8 mouse cellular contexts compared by ENCODE assay signal in the genomic region with DNA sequence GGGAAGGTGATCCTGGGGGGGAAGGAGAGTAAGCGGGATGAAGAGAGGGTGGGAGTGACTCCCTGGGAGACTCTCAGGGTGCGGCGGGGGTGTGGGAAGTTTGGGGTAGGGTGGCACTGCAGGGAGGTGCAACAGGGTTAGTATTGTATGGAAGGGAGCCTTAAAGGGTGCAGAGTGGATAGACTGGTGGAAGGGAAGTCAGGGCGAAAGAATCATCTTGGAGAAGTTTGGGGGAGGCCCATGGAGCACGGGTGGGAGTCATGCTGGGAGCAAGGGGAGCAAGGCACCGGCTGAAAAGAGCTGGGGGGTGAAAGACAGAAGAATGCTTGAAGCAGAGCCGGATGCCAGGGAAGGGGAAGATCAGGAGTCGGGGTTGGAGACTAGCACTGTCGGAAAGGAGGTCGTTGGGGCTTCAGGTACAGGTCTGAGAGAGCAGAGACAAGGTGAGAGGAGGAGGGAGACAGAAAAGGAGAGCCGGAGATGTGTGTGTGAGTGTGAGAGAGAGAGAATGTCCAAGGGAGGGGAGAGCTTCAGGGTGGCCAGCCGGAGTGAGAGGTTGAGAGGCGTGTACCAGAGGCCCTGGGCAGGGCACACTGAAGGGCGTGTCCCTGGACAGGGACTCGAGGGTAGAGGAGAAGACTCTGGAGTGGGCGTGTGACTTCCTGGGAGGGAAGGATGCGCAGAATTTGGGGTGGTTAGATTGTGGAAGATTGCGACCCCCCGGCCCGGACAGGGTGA. TPM values are rescaled to one million over a fixed set of nuclear protein-coding genes. Genes with fewer than 3 reads are reported as not detected.
A peak's percentile ranks its signal among the peaks of the same experiment; 100 is the strongest.
DNase-seq lines count a peak whose midpoint lies in the region; ATAC-seq and TF ChIP-seq lines count a peak whose summit lies in the region.

TSS of gene Cys1 (minus strand) at position 528 of the 738 bp plus-strand sequence.

- H3K4me1 ChIP-seq in ES-Bruce4 (ENCODE audit: control insufficient read depth, insufficient read depth, low read length) = no peaks in the 10 kb centered on the region
- H3K4me1 ChIP-seq in heart, embryonic 10.5 days = peaks cover 23% of the 10 kb centered on the region
- peaks cover 10% of the 10 kb centered on the region for H3K4me1 ChIP-seq in lung, embryonic 14.5 days (ENCODE audit: insufficient read depth)

- no peaks in the 10 kb centered on the region for H3K9me3 ChIP-seq in ES-Bruce4 (replicated peaks; ENCODE audit: control insufficient read depth, insufficient read depth, low read length, poor library complexity, severe bottlenecking)
- no peaks in the 10 kb centered on the region for H3K9me3 ChIP-seq in heart, embryonic 10.5 days
- H3K9me3 ChIP-seq in lung, embryonic 14.5 days (ENCODE audit: low read depth, low read length) = no peaks in the 10 kb centered on the region

- H3K9ac ChIP-seq in ES-Bruce4 (ENCODE audit: low read depth, poor library complexity, severe bottlenecking) = peak within 1 kb of the TSS; percentile 68
- H3K9ac ChIP-seq in lung, embryonic 14.5 days = peak within 1 kb of the TSS; percentile 65

- TF ChIP-seq CTCF in ES-Bruce4 (IDR thresholded peaks at IDR 0.05; ENCODE audit: low read depth, low read length) = no peak
- no peak for TF ChIP-seq CTCF in lung, embryonic 14.5 days (IDR thresholded peaks at IDR 0.05; ENCODE audit: low read depth)

- WGBS in heart, embryonic 10.5 days = 4% methylated on average over 20 of the region's 20 CpGs
- 5% methylated on average over 20 of the region's 20 CpGs for WGBS in lung, embryonic 14.5 days

- peak; percentile 71 for ATAC-seq in common myeloid progenitor, adult 5-6 weeks (replicated peaks; ENCODE audit: low read depth, poor library complexity, severe bottlenecking)
- peak; percentile 39 for ATAC-seq in lung, embryonic 14.5 days (ENCODE audit: insufficient read depth)
- ATAC-seq in cerebellum, adult (ENCODE audit: insufficient number of reproducible peaks, low FRiP score, low TSS enrichment) = no peak

- H3K36me3 ChIP-seq in ES-Bruce4 (ENCODE audit: control insufficient read depth, insufficient read depth, low read length, poor library complexity, severe bottlenecking) = no peaks in the 10 kb centered on the region
- no peaks in the 10 kb centered on the region for H3K36me3 ChIP-seq in heart, embryonic 10.5 days
- no peaks in the 10 kb centered on the region for H3K36me3 ChIP-seq in lung, embryonic 14.5 days (ENCODE audit: insufficient read depth)

- TF ChIP-seq POLR2A in ES-Bruce4 (IDR thresholded peaks at IDR 0.05; ENCODE audit: insufficient read depth, low read length) = no peak

- H3K4me3 ChIP-seq in ES-Bruce4 (ENCODE audit: low read depth, low read length) = peak within 1 kb of the TSS; percentile 74
- peak within 1 kb of the TSS; percentile 64 for H3K4me3 ChIP-seq in heart, embryonic 10.5 days
- H3K4me3 ChIP-seq in lung, embryonic 14.5 days (ENCODE audit: low read depth, low read length) = peak within 1 kb of the TSS; percentile 56

- TF ChIP-seq EP300 in ES-Bruce4 (IDR thresholded peaks at IDR 0.05; ENCODE audit: insufficient read depth, low read depth, low read length) = no peak

- H3K27me3 ChIP-seq in ES-Bruce4 (ENCODE audit: control insufficient read depth, insufficient read depth, low read length, poor library complexity, severe bottlenecking) = peaks cover 8% of the 10 kb centered on the region
- peaks cover 66% of the 10 kb centered on the region for H3K27me3 ChIP-seq in heart, embryonic 10.5 days (ENCODE audit: insufficient read depth, poor library complexity, severe bottlenecking)
- H3K27me3 ChIP-seq in lung, embryonic 14.5 days (ENCODE audit: insufficient read depth, low read length) = peaks cover 14% of the 10 kb centered on the region

- no peak within 1 kb of the TSS for H3K27ac ChIP-seq in ES-Bruce4 (ENCODE audit: insufficient read depth, low read length)
- peak within 1 kb of the TSS; percentile 69 for H3K27ac ChIP-seq in heart, embryonic 10.5 days
- peak within 1 kb of the TSS; percentile 73; the same call in 1 of the 2 replicates for H3K27ac ChIP-seq in lung, embryonic 14.5 days (ENCODE audit: low read depth)

- H3K4me2 ChIP-seq in lung, embryonic 14.5 days = peak within 1 kb of the TSS; percentile 92

- DNase-seq in heart, embryonic 10.5 days (ENCODE audit: low spot score) = no peak
- peak; percentile 88 for DNase-seq in kidney, adult 9 months
- DNase-seq in lung, embryonic 14.5 days = no peak
- peak; percentile 21 for DNase-seq in retina, embryonic 14.5 days (ENCODE audit: low spot score)
- DNase-seq in c-Kit-positive CD71-positive TER-119-positive erythroid progenitor cells, embryonic 14.5 days (ENCODE audit: low spot score) = no peak

RNA-seq across cellular contexts. Expression of gene Cys1, which starts in this region (rescaled TPM):
- polyA plus RNA-seq in ES-Bruce4 (2011; ENCODE audit: insufficient read depth, insufficient read length, low read depth, missing spikeins) = not detected in 2 replicates
- total RNA-seq in common myeloid progenitor, adult 5-6 weeks (2017) = 0.41 TPM in 1 of 2 replicates, not detected in the other
- 0.28 and 0.34 TPM in 2 replicates for polyA plus RNA-seq in heart, embryonic 10.5 days (2016; fragmentation: Nextera tagmentation; extraction: Ambion mirVana)
- 1.3 and 2.4 TPM in 2 replicates for polyA plus RNA-seq in lung, embryonic 14.5 days (2014; fragmentation: Nextera tagmentation; extraction: Ambion mirVana)

Comparison
In these comparisons a context has a peak if more than half of its experiments do, and no peak if none do; other contexts are left out.
1. Peak in ATAC-seq in common myeloid progenitor, adult 5-6 weeks; RNA of the gene not detected or under 1 TPM.
2. DNase-seq: peak in kidney, adult 9 months (single experiment) and retina, embryonic 14.5 days (single experiment); none in heart, embryonic 10.5 days (single experiment), lung, embryonic 14.5 days (single experiment) and c-Kit-positive CD71-positive TER-119-positive erythroid progenitor cells, embryonic 14.5 days (single experiment).
3. Peak in every context shown above with its lines, with median percentiles within 50 percentile points of each other: H3K4me3 ChIP-seq.